Mouse (Mus musculus): ENCODE measurements around the gene Exosc5. TPM values are rescaled to one million over a fixed set of nuclear protein-coding genes. Genes with fewer than 3 reads are reported as not detected.

Exosc5 gene
- polyA plus RNA-seq, 1 experiment = 64.7 TPM

GRCm38 (mm10) chr7:25670096-25670495, 11.1 kb downstream of the Exosc5 start:
- 87% methylated on average over 4 of the region's 4 CpGs for WGBS
- peaks cover 20% of the 10 kb centered on the region; the same call in 1 of the 2 replicates for H3K36me3 ChIP-seq (ENCODE audit: control insufficient read depth, insufficient read depth, low read length)
- H3K27ac ChIP-seq (ENCODE audit: insufficient read depth, low read depth, low read length) = no peak overlapping the region
- H3K4me3 ChIP-seq (ENCODE audit: low read depth, low read length) = no peak overlapping the region
- H3K27me3 ChIP-seq (ENCODE audit: control insufficient read depth, insufficient read depth, low read length) = peaks cover 9% of the 10 kb centered on the region
- H3K4me1 ChIP-seq (ENCODE audit: control insufficient read depth, insufficient read depth, insufficient read length, low read length) = peaks cover 4% of the 10 kb centered on the region
- TF ChIP-seq POLR2A (IDR thresholded peaks at IDR 0.05; ENCODE audit: low read depth, low read length) = no peak
- TF ChIP-seq CTCF (IDR thresholded peaks at IDR 0.05; ENCODE audit: extremely low read depth, insufficient read length, insufficient replicate concordance, low read depth, low read length) = no peak

GRCm38 (mm10) chr7:25671686-25672085, 12.7 kb downstream of the Exosc5 start:
- peaks cover 15% of the 10 kb centered on the region for H3K27me3 ChIP-seq (ENCODE audit: control insufficient read depth, insufficient read depth, low read length)
- WGBS = 49% methylated on average over 2 of the region's 2 CpGs
- H3K4me3 ChIP-seq (ENCODE audit: low read depth, low read length) = no peak overlapping the region
- peaks cover 7% of the 10 kb centered on the region for H3K4me1 ChIP-seq (ENCODE audit: control insufficient read depth, insufficient read depth, insufficient read length, low read length)
- no peak overlapping the region for H3K27ac ChIP-seq (ENCODE audit: insufficient read depth, low read depth, low read length)
- peaks cover 9% of the 10 kb centered on the region; the same call in 1 of the 2 replicates for H3K36me3 ChIP-seq (ENCODE audit: control insufficient read depth, insufficient read depth, low read length)
- TF ChIP-seq CTCF (IDR thresholded peaks at IDR 0.05; ENCODE audit: extremely low read depth, insufficient read length, insufficient replicate concordance, low read depth, low read length) (no peak), POLR2A (IDR thresholded peaks at IDR 0.05; ENCODE audit: low read depth, low read length) (no peak)

GRCm38 (mm10) chr7:25672442-25672841, 13.5 kb downstream of the Exosc5 start:
- Histone ChIP-seq H3K27me3 (ENCODE audit: control insufficient read depth, insufficient read depth, low read length) (peaks cover 15% of the 10 kb centered on the region), H3K4me3 (ENCODE audit: low read depth, low read length) (no peak overlapping the region), H3K27ac (ENCODE audit: insufficient read depth, low read depth, low read length) (no peak overlapping the region), H3K36me3 (ENCODE audit: control insufficient read depth, insufficient read depth, low read length) (peaks cover 9% of the 10 kb centered on the region; the same call in 1 of the 2 replicates), H3K4me1 (ENCODE audit: control insufficient read depth, insufficient read depth, insufficient read length, low read length) (peaks cover 7% of the 10 kb centered on the region)
- WGBS = 52% methylated on average over 4 of the region's 4 CpGs
- peak; percentile 18; the same call in 1 of the 2 replicates for TF ChIP-seq CTCF (IDR thresholded peaks at IDR 0.05; ENCODE audit: extremely low read depth, insufficient read length, insufficient replicate concordance, low read depth, low read length)
- no peak for TF ChIP-seq POLR2A (IDR thresholded peaks at IDR 0.05; ENCODE audit: low read depth, low read length)

- peaks cover 7% of the 10 kb centered on the region for H3K4me1 ChIP-seq (ENCODE audit: control insufficient read depth, insufficient read depth, insufficient read length, low read length)
- H3K36me3 ChIP-seq (ENCODE audit: control insufficient read depth, insufficient read depth, low read length) = no peaks in the 10 kb centered on the region
- WGBS = 15% methylated on average over 9 of the region's 9 CpGs
- H3K4me3 ChIP-seq (ENCODE audit: low read depth, low read length) = peak overlapping the region; percentile 36; the same call in 1 of the 2 replicates
- peaks cover 15% of the 10 kb centered on the region for H3K27me3 ChIP-seq (ENCODE audit: control insufficient read depth, insufficient read depth, low read length)
- no peak overlapping the region for H3K27ac ChIP-seq (ENCODE audit: insufficient read depth, low read depth, low read length)
- TF ChIP-seq CTCF (IDR thresholded peaks at IDR 0.05; ENCODE audit: extremely low read depth, insufficient read length, insufficient replicate concordance, low read depth, low read length) (no peak), POLR2A (IDR thresholded peaks at IDR 0.05; ENCODE audit: low read depth, low read length) (no peak)
Measured at GRCm38 (mm10) chr7:25674297-25674696, 15.3 kb downstream of the Exosc5 start.

- no peaks in the 10 kb centered on the region for H3K36me3 ChIP-seq (ENCODE audit: control insufficient read depth, insufficient read depth, low read length)
- peaks cover 7% of the 10 kb centered on the region for H3K4me1 ChIP-seq (ENCODE audit: control insufficient read depth, insufficient read depth, insufficient read length, low read length)
- H3K27ac ChIP-seq (ENCODE audit: insufficient read depth, low read depth, low read length) = no peak within 1 kb of the TSS
- H3K4me3 ChIP-seq (ENCODE audit: low read depth, low read length) = peak within 1 kb of the TSS; percentile 36
- WGBS = 2% methylated on average over 29 of the region's 29 CpGs
- TF ChIP-seq CTCF (IDR thresholded peaks at IDR 0.05; ENCODE audit: extremely low read depth, insufficient read length, insufficient replicate concordance, low read depth, low read length) = no peak
- TF ChIP-seq POLR2A (IDR thresholded peaks at IDR 0.05; ENCODE audit: low read depth, low read length) = no peak
- H3K27me3 ChIP-seq (ENCODE audit: control insufficient read depth, insufficient read depth, low read length) = peaks cover 15% of the 10 kb centered on the region
Measured at GRCm38 (mm10) chr7:25674719-25675300, 15.8 kb downstream of the Exosc5 start, which contains the start of gene Tmem91. Gene Tmem91, minus strand, starts transcription at chr7:25675166.

- Histone ChIP-seq H3K4me1 (ENCODE audit: control insufficient read depth, insufficient read depth, insufficient read length, low read length) (peaks cover 7% of the 10 kb centered on the region), H3K27me3 (ENCODE audit: control insufficient read depth, insufficient read depth, low read length) (peaks cover 15% of the 10 kb centered on the region), H3K4me3 (ENCODE audit: low read depth, low read length) (no peak overlapping the region), H3K27ac (ENCODE audit: insufficient read depth, low read depth, low read length) (no peak overlapping the region), H3K36me3 (ENCODE audit: control insufficient read depth, insufficient read depth, low read length) (no peaks in the 10 kb centered on the region)
- WGBS = 51% methylated on average over 6 of the region's 6 CpGs
- no peak for TF ChIP-seq CTCF (IDR thresholded peaks at IDR 0.05; ENCODE audit: extremely low read depth, insufficient read length, insufficient replicate concordance, low read depth, low read length)
- no peak for TF ChIP-seq POLR2A (IDR thresholded peaks at IDR 0.05; ENCODE audit: low read depth, low read length)
Measured at GRCm38 (mm10) chr7:25675405-25675804, 16.4 kb downstream of the Exosc5 start.

GRCm38 (mm10) chr7:25676085-25676781, 17.3 kb downstream of the Exosc5 start:
- TF ChIP-seq CTCF (IDR thresholded peaks at IDR 0.05; ENCODE audit: extremely low read depth, insufficient read length, insufficient replicate concordance, low read depth, low read length) (no peak), POLR2A (IDR thresholded peaks at IDR 0.05; ENCODE audit: low read depth, low read length) (no peak)
- H3K36me3 ChIP-seq (ENCODE audit: control insufficient read depth, insufficient read depth, low read length) = no peaks in the 10 kb centered on the region
- H3K27me3 ChIP-seq (ENCODE audit: control insufficient read depth, insufficient read depth, low read length) = peaks cover 15% of the 10 kb centered on the region
- H3K27ac ChIP-seq (ENCODE audit: insufficient read depth, low read depth, low read length) = no peak overlapping the region
- no peak overlapping the region for H3K4me3 ChIP-seq (ENCODE audit: low read depth, low read length)
- H3K4me1 ChIP-seq (ENCODE audit: control insufficient read depth, insufficient read depth, insufficient read length, low read length) = peaks cover 7% of the 10 kb centered on the region
- WGBS = 17% methylated on average over 15 of the region's 15 CpGs
